Mouse (Mus musculus) small intestine, adult 2 months (tissue): ENCODE measurements around the gene Irak1.

ENCODE experiments used
- CTCF ChIP-seq: fragments of 200-500 bp; IDR thresholded peaks from 2 replicates; pipeline ENCODE4 v1.5.1; 2012; ENCODE audit warnings: low read depth, mild to moderate bottlenecking, control low read depth, inconsistent platforms, low read length, moderate library complexity, mixed read lengths; ENCODE audit not compliant: insufficient replicate concordance, insufficient read length; ENCODE audit errors: extremely low read depth
- POLR2A ChIP-seq: fragments of 200-500 bp; IDR thresholded peaks from 2 replicates; pipeline ENCODE4 v1.6.1; 2012; ENCODE audit warnings: low read depth, mild to moderate bottlenecking, control low read depth, inconsistent platforms, low read length, moderate library complexity

GRCm38 (mm10) chrX:74003644-74004043, 20.1 kb downstream of the Irak1 start:
- TF ChIP-seq CTCF (no peak), POLR2A (no peak)
